Mouse (Mus musculus): ENCODE measurements around the gene Krt34. TPM values are rescaled to one million over a fixed set of nuclear protein-coding genes. Genes with fewer than 3 reads are reported as not detected.

Krt34 gene
- not detected in 2 replicates for polyA plus RNA-seq (2012; ENCODE audit: low replicate concordance)

GRCm38 (mm10) chr11:100041454-100041853 lies at the start of gene Krt34:
TSS of gene Krt34 (minus strand) at chr11:100041554.

DNA sequence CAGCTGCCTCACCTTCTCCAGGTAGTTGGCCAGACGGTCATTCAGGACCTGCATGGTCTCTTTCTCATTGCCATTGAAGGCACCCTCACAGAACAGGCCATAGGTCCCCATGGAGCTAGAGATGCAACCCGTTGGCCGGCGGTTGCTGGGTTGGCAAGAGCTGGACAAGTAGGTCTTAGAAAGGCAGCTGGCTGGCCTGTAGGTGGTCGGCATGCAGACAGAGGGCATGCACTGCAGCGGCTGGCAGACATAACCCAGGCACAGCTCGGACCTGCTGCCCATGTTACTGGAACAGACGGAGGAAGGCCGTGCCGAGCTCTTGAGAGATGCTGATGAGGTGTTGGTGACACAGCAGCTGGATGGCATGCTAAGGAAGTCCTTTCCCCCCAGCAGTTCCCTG lies 46.5 kb upstream of the Krt34 start, which contains the start of gene Krt32:
Gene Krt32 (minus strand): TSS at position 366 of the 400 bp plus-strand sequence.

GRCm38 (mm10) chr11:100050451-100050850 lies 9.1 kb upstream of the Krt34 start, which contains the start of gene Krt31:
TSS of gene Krt31 (minus strand) at chr11:100050551.

DNA sequence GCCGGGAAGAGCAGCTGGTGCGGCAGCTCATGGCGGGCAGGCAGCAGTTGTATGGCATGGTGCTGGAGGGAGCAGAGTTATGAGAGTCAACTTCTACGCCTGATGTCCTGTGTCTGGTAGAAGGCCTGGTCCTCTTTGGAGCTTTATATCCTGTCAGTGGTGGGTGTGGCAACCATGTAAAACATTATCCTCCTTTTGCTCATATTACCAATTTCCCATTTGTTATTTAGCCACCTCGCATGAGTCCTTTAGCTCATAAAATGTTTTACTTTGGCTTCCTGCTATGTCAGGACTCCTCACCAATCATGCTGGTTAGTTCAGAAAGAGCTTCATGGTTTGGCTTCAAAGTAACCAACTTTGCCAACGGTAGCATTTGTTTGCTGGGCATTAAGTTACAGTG lies 11.6 kb downstream of the Krt34 start, which contains the start of gene Krt33b:
Gene Krt33b (minus strand): TSS at position 101 of the 400 bp plus-strand sequence.

GRCm38 (mm10) chr11:100016112-100016511 lies 25.2 kb downstream of the Krt34 start, which contains the start of gene Krt33a:
TSS of gene Krt33a (minus strand) at chr11:100016212.

DNA sequence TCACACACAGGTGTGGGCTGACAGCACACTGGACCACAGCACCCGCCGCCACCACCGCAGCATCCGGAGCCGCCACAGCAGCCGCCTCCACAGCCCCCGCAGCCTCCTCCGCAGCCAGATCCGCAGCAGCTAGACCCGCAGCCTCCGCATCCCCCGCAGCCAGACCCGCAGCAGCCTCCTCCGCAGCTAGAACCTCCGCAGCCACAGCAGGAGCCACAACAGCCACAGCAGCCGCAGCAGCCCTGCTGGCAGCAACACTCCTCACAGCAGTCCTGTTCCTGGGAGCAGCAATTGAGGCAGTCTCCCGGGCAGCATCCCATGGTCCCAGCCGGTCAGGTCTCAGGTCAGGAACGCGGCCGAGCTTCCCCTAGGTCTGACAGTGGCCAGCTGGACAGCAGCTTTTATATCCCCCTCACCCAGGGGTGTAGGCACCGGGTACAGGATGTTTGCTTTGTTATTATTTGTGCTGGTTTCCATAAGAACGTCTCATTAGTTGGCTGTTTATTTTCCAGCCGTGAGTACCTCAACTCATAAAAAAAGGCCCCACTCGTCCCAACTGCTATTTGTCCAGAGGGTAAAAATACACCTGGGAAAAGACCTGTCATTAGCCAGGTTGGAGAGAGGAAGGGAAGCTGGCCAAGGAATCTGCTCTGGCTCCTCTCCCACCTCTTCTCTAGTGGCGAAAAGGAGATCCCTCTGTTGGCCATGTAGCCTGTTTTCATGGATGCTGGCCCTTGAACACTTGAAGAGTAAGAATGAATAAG lies 47.6 kb downstream of the Krt34 start, which contains the start of gene Krtap17-1:
Gene Krtap17-1 (minus strand): TSS at position 375 of the 764 bp plus-strand sequence.

Other genes starting within 250 kb of the Krt34 start
- gene Gm11596, start 248.1 kb downstream of the Krt34 start, polyA plus RNA-seq (2012; ENCODE audit: low replicate concordance): not detected in 2 replicates
- gene Gm11569, start 242.6 kb downstream of the Krt34 start, polyA plus RNA-seq (2012; ENCODE audit: low replicate concordance): not detected in 2 replicates
- gene Gm11554, start 237.1 kb downstream of the Krt34 start, polyA plus RNA-seq (2012; ENCODE audit: low replicate concordance): not detected in 2 replicates
- not detected in 2 replicates for gene Krtap4-13, start 231.7 kb downstream of the Krt34 start, polyA plus RNA-seq (2012; ENCODE audit: low replicate concordance)
- gene Gm11564, start 225.9 kb downstream of the Krt34 start, polyA plus RNA-seq (2012; ENCODE audit: low replicate concordance): not detected in 2 replicates
- gene 2300003K06Rik, start 203.5 kb downstream of the Krt34 start, polyA plus RNA-seq (2012; ENCODE audit: low replicate concordance): not detected in 2 replicates
- not detected in 2 replicates for gene Krtap4-16, start 189.9 kb downstream of the Krt34 start, polyA plus RNA-seq (2012; ENCODE audit: low replicate concordance)
- gene Gm11568, start 183.6 kb downstream of the Krt34 start, polyA plus RNA-seq (2012; ENCODE audit: low replicate concordance): not detected in 2 replicates
- gene Gm11559, start 177.1 kb downstream of the Krt34 start, polyA plus RNA-seq (2012; ENCODE audit: low replicate concordance): not detected in 2 replicates
- gene Krtap9-1, start 168.2 kb downstream of the Krt34 start, polyA plus RNA-seq (2012; ENCODE audit: low replicate concordance): not detected in 2 replicates
- not detected in 2 replicates for gene Gm11567, start 162.4 kb downstream of the Krt34 start, polyA plus RNA-seq (2012; ENCODE audit: low replicate concordance)
- gene Krtap31-1, start 133.6 kb downstream of the Krt34 start, polyA plus RNA-seq (2012; ENCODE audit: low replicate concordance): not detected in 2 replicates
- not detected in 2 replicates for gene Gm11565, start 126.8 kb downstream of the Krt34 start, polyA plus RNA-seq (2012; ENCODE audit: low replicate concordance)
- gene Krtap31-2, start 105.3 kb downstream of the Krt34 start, polyA plus RNA-seq (2012; ENCODE audit: low replicate concordance): not detected in 2 replicates
- gene Krtap9-5, start 93.1 kb downstream of the Krt34 start, polyA plus RNA-seq (2012; ENCODE audit: low replicate concordance): not detected in 2 replicates
- gene Krtap29-1, start 62.5 kb downstream of the Krt34 start, polyA plus RNA-seq (2012; ENCODE audit: low replicate concordance): not detected in 2 replicates
- not detected in 2 replicates for gene Krtap16-1, start 55.0 kb downstream of the Krt34 start, polyA plus RNA-seq (2012; ENCODE audit: low replicate concordance)
- gene Krtap17-1, start 47.6 kb downstream of the Krt34 start, polyA plus RNA-seq (2012; ENCODE audit: low replicate concordance): not detected in 2 replicates
- not detected in 2 replicates for gene Krt33a, start 25.3 kb downstream of the Krt34 start, polyA plus RNA-seq (2012; ENCODE audit: low replicate concordance)
- not detected in 2 replicates for gene Krt33b, start 11.7 kb downstream of the Krt34 start, polyA plus RNA-seq (2012; ENCODE audit: low replicate concordance)
- not detected in 2 replicates for gene Krt31, start 9.0 kb upstream of the Krt34 start, polyA plus RNA-seq (2012; ENCODE audit: low replicate concordance)
- gene Krt32, start 46.7 kb upstream of the Krt34 start, polyA plus RNA-seq (2012; ENCODE audit: low replicate concordance): not detected in 2 replicates
- gene Krt35, start 54.7 kb upstream of the Krt34 start, polyA plus RNA-seq (2012; ENCODE audit: low replicate concordance): 0.13 TPM in 1 of 2 replicates, not detected in the other
- gene Krt36, start 64.1 kb upstream of the Krt34 start, polyA plus RNA-seq (2012; ENCODE audit: low replicate concordance): not detected in 2 replicates
- 0.33 TPM in 1 of 2 replicates, not detected in the other for gene Krt13, start 80.0 kb upstream of the Krt34 start, polyA plus RNA-seq (2012; ENCODE audit: low replicate concordance)
- not detected in 2 replicates for gene Krt15, start 94.4 kb upstream of the Krt34 start, polyA plus RNA-seq (2012; ENCODE audit: low replicate concordance)
- 0.12 and 0.14 TPM in 2 replicates for gene Krt19, start 107.1 kb upstream of the Krt34 start, polyA plus RNA-seq (2012; ENCODE audit: low replicate concordance)
- gene Krt9, start 151.7 kb upstream of the Krt34 start, polyA plus RNA-seq (2012; ENCODE audit: low replicate concordance): not detected in 2 replicates
- gene Krt14, start 166.0 kb upstream of the Krt34 start, polyA plus RNA-seq (2012; ENCODE audit: low replicate concordance): not detected in 2 replicates
- not detected in 2 replicates for gene Krt16, start 207.3 kb upstream of the Krt34 start, polyA plus RNA-seq (2012; ENCODE audit: low replicate concordance)
- 0.10 and 0.14 TPM in 2 replicates for gene Krt17, start 219.5 kb upstream of the Krt34 start, polyA plus RNA-seq (2012; ENCODE audit: low replicate concordance)
- gene Krt42, start 228.3 kb upstream of the Krt34 start, polyA plus RNA-seq (2012; ENCODE audit: low replicate concordance): not detected in 2 replicates

Measured in hematopoietic multipotent progenitor cell, adult 10-12 weeks (in vitro differentiated cells).